Mouse (Mus musculus) spleen, adult 2 months (tissue): Measurements from ENCODE around the gene Ascc2. TPM values are rescaled to one million over a fixed set of nuclear protein-coding genes. Genes with fewer than 3 reads are reported as not detected.
A peak's percentile ranks its signal among the peaks of the same experiment; 100 is the strongest.

Experiments used
- DNase-seq, 2 experiments: peaks; one replicate each; pipeline versions ENCODE4 v3.0.0 to v3.0.0-alpha.2; 2012 to 2021; ENCODE audit warnings: low spot score in 2 of 2, low read depth in 1 of 2
- H3K27ac ChIP-seq: fragments of 200-500 bp; 2 replicates; pipeline ENCODE4 v1.5.1; 2012; ENCODE audit warnings: low read length, inconsistent platforms; ENCODE audit not compliant: insufficient read depth
- H3K27me3 ChIP-seq: fragments of 200-500 bp; 2 replicates; pipeline ENCODE4 v1.6.1; 2012; ENCODE audit warnings: mild to moderate bottlenecking, moderate library complexity, low read length, inconsistent platforms; ENCODE audit not compliant: control insufficient read depth, insufficient read depth
- H3K36me3 ChIP-seq: fragments of 200-500 bp; 2 replicates; pipeline ENCODE4 v1.6.1; 2012; ENCODE audit warnings: mild to moderate bottlenecking, low read length, inconsistent platforms; ENCODE audit not compliant: control insufficient read depth, insufficient read depth
- H3K4me1 ChIP-seq: fragments of 200-500 bp; 2 replicates; pipeline ENCODE4 v1.6.1; 2011; ENCODE audit warnings: inconsistent platforms; ENCODE audit not compliant: control insufficient read depth, insufficient read depth, insufficient read length
- H3K4me3 ChIP-seq: fragments of 200-500 bp; 2 replicates; pipeline ENCODE4 v1.5.1; 2011; ENCODE audit warnings: mild to moderate bottlenecking, inconsistent platforms; ENCODE audit not compliant: insufficient read depth, insufficient read length; ENCODE audit errors: extremely low read depth
- CTCF ChIP-seq: fragments of 200-500 bp; IDR thresholded peaks from 2 replicates; pipeline ENCODE4 v1.5.1; 2011; ENCODE audit warnings: mild to moderate bottlenecking, inconsistent platforms; ENCODE audit not compliant: insufficient read depth, insufficient read length, insufficient replicate concordance; ENCODE audit errors: extremely low read depth
- POLR2A ChIP-seq: fragments of 200-500 bp; IDR thresholded peaks from 2 replicates; pipeline ENCODE4 v1.6.1; 2011; ENCODE audit warnings: low read depth, low read length, inconsistent platforms
- WGBS: fragments of 180-500 bp; shearing (Covaris S2); methylation state at CpG from one replicate; pipeline ENCODE4 v1.1.7; 2018; 5-methylcytosine and 5-hydroxymethylcytosine counted together
- polyA plus RNA-seq: library from polyadenylated mRNA; depleted of rRNA; stranded (reverse); fragments of >200 nt; gene quantifications from 2 replicates; pipeline ENCODE4 v1.2.3, GENCODE M21; 2012; rRNA removed

Gene Ascc2
- 10.6 and 11.2 TPM in 2 replicates for polyA plus RNA-seq

DNA sequence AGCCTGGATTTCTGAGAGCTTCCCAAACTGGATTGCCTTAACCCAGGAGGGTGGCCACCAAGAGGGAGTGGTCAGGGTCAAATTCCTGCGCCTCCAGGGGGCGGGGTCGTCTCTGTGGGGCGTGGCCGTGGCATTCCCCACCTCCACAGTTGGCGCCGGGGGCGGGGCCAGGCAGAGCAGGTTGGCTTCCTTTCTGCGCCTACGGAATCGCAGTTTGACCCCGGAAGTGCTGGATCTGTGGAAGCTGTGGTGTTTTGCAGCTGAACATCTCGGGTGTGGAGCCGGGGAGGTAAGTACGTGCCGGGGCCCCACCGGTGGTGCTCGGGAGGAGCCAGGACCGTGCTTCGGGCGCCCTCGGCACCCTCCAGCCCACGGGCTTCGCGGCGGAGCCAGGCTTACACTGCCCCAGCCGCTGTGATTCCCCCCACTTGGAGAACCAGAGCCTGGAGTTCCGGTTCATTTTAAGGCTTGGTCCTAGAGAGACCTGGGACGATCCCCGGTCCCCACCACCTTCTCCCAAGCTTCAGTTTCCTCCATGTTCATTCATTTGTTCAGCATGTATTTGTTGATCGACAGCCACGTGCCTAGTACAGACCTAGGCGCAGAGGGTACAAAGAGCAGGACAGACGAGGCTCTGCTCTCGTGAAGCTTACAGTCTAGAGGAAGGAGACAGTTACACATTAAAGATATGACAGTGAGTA lies at the start of gene Ascc2:
Gene Ascc2 (plus strand): TSS at position 214 of the 701 bp plus-strand sequence.
- Histone ChIP-seq H3K4me3 (peak within 1 kb of the TSS; percentile 89), H3K27ac (peak within 1 kb of the TSS; percentile 53), H3K27me3 (no peaks in the 10 kb centered on the region), H3K4me1 (peaks cover 4% of the 10 kb centered on the region; the same call in 1 of the 2 replicates), H3K36me3 (peaks cover 3% of the 10 kb centered on the region; the same call in 1 of the 2 replicates)
- WGBS, result under 1% methylated on average over 35 of the region's 35 CpGs
- DNase-seq, result peak; percentile 50 to 89
- TF ChIP-seq POLR2A, result peak; percentile 20; the same call in 1 of the 2 replicates
- no peak for TF ChIP-seq CTCF

DNA sequence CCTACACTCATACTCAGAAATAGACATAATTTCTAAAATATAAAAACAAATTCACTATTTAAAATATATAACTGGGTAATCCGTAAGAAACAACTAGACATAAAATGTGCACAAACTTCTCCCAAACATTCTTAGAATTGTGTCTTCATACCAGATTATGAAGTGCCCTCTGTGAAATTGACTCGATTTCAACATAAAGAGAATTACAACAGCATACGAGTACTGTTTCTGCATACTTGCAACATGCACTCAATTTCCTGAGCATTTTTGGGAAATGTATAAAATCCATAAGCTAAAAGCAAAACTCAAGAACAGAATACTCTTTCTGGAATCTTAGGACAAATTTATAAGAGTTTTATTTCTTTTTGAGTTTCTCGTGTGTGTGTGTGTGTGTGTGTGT lies 45.7 kb upstream of the Ascc2 start:
- 60% methylated on average over 4 of the region's 4 CpGs for WGBS
- Histone ChIP-seq H3K4me1 (peaks cover 12% of the 10 kb centered on the region), H3K27me3 (no peaks in the 10 kb centered on the region), H3K36me3 (peaks cover 2% of the 10 kb centered on the region; the same call in 1 of the 2 replicates), H3K27ac (no peak overlapping the region), H3K4me3 (no peak overlapping the region)
- TF ChIP-seq POLR2A, result no peak
- TF ChIP-seq CTCF, result no peak
- no peak for DNase-seq

DNA sequence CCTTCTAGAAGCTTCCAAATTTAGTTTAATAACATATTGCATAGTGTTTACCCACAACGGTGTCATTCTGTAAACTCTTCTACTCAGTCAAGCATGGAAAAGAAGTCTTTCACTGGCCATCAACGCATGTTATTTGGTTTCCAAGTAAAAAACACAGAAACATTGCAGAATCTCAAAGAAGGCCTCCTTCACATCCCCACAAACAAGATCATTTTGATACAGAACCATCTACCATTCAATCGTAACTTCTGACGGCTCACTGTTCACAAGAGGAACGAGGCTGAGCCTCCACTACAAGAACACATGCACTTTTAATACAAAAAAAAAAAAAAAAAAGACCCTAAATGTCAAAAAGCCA lies 44.1 kb upstream of the Ascc2 start:
- no peaks in the 10 kb centered on the region for H3K36me3 ChIP-seq
- H3K4me1 ChIP-seq, result peaks cover 13% of the 10 kb centered on the region
- 2% methylated on average over 5 of the region's 5 CpGs for WGBS
- TF ChIP-seq POLR2A, result no peak
- H3K27me3 ChIP-seq, result no peaks in the 10 kb centered on the region
- peak overlapping the region; percentile 99 for H3K4me3 ChIP-seq
- DNase-seq, result no peak
- H3K27ac ChIP-seq, result peak overlapping the region; percentile 32; the same call in 1 of the 2 replicates

DNA sequence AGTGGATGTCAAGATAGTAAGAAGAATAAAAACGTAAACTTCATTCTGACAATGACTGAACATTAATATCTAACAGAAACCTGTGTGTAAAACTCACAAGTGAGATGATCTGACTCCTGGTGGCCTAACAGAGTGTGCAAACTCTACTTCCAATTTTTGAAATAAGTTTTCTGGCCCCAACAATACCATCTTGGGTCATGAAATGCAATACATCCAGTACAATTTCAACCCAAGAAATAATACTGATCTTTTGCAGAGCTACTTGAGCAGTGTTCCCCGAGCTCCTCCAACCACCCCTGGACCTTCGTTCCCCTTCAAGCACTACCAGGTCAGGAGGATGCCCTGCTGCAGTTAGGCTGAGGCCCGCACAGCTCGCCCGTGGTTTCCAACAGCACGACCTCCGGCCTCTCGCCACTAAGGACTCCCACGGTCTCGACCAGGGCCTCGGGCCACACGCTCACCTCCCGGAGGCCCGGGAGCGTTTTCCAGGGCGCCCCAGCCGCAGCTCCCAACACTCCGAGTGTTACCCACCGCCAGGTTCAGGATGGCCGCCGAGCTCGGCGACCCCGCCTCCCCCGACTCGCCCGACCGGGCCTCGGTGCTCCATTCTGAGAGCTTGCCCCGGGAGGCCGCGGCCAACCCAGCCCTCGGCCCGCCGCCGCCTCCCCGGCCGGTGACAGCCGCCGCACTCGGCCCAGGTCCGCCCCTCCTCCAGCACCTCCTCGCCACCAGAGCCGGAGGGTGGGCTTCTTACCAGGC lies 43.5 kb upstream of the Ascc2 start:
- TF ChIP-seq POLR2A (no peak), CTCF (no peak)
- peak in 1 of 2 experiments; percentile 39 for DNase-seq
- H3K36me3 ChIP-seq, result no peaks in the 10 kb centered on the region
- whole genome bisulfite sequencing, result under 1% methylated on average over 44 of the region's 45 CpGs
- peak overlapping the region; percentile 90 for H3K27ac ChIP-seq
- H3K4me1 ChIP-seq, result peaks cover 13% of the 10 kb centered on the region
- H3K4me3 ChIP-seq, result peak overlapping the region; percentile 99
- H3K27me3 ChIP-seq, result no peaks in the 10 kb centered on the region

DNA sequence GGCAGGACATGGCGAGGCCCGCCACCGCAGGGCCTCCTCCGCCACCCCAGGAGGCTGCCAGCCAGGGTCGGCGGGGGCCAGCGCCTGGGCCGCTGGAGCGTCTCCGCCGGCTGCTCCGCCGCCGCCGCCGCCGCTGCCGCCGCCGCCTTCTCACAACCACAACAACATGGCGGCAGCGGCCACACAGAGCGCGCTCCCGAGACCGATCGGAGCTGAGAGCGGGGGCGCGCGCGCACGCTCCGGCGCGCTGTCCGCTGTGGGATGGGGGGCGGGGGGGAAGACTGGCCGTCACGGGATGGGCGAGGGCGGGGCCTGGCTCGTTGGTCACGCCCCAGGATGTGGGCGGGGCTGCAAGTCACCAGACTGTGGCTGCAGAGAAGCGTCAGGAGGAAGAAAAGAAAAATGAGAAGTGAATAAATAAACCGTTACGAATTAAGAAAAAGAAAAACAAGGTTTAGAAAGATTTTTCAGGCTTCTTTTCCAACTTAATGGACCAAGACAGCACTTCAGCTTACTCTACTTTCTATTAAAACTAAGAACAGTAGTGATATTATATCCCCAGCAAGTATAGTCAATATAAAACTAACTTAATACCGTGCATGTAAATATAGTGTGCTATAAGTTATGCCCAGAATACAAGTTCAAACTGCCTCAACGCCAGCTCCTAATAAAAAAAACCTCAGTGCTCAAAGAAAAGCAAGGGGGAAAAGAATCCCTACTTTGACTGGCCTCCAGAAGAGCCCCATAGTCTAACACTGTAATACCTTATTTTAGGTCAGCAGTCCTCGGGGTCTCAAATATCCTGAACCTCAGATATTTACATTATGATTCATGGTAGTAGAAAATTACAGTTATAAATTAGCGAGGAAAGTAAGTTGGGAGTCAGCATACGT lies 42.7 kb upstream of the Ascc2 start, which contains the start of gene Mtmr3:
Gene Mtmr3 (minus strand): TSS at position 256 of the 893 bp plus-strand sequence.
- no peak; the same call in 1 of the 2 replicates for TF ChIP-seq POLR2A
- no peak for TF ChIP-seq CTCF
- peak; percentile 92 to 96 for DNase-seq
- H3K27me3 ChIP-seq, result no peaks in the 10 kb centered on the region
- 2% methylated on average over 53 of the region's 53 CpGs for WGBS
- no peaks in the 10 kb centered on the region for H3K36me3 ChIP-seq
- H3K4me1 ChIP-seq, result peaks cover 15% of the 10 kb centered on the region
- H3K27ac ChIP-seq, result peak within 1 kb of the TSS; percentile 90
- peak within 1 kb of the TSS; percentile 99 for H3K4me3 ChIP-seq

DNA sequence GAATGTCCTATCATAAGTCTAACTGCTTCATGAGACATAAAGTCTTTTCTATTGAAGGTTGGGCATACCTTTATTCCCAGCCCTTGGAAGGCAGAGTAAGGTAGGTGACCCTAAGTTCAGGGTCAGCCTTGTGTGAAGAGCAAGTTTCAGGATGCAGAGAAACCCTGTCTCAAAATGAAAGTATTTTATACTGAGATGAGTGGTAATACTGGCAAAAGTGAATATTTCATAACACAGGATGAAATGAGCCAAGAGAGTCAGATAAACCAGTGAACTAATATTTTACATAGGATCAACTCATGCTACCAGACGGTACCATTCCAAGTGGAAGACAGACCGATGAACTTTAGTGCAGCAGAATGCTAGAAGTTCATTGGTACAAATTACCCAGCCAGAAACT lies 39.1 kb upstream of the Ascc2 start:
- H3K4me3 ChIP-seq, result no peak overlapping the region
- H3K27ac ChIP-seq, result no peak overlapping the region
- H3K4me1 ChIP-seq, result peaks cover 16% of the 10 kb centered on the region
- no peak for TF ChIP-seq CTCF
- no peak for TF ChIP-seq POLR2A
- no peaks in the 10 kb centered on the region for H3K27me3 ChIP-seq
- 65% methylated on average over 2 of the region's 2 CpGs for WGBS
- DNase-seq, result no peak
- no peaks in the 10 kb centered on the region for H3K36me3 ChIP-seq
